Mouse (Mus musculus) adrenal gland (tissue): ENCODE measurements around the gene Anapc15.

ENCODE experiments used
- intact Hi-C: fragments of 180-260 bp; cut with DNase I; formaldehyde crosslinking; loops from one replicate; pipeline ENCODE4 v1.15.1; 2025

The Anapc15 gene

GRCm38 (mm10) chr7:101837606-101838471, 25.7 kb upstream of the Anapc15 start, which contains the start of gene Inppl1:
Gene Inppl1 (minus strand): TSS chr7:101838229.
- intact Hi-C loops: loop anchor here (5.0 kb wide), 2 partner anchors 59 to 161 kb away; no protein-coding TSS in a partner anchor

DNA sequence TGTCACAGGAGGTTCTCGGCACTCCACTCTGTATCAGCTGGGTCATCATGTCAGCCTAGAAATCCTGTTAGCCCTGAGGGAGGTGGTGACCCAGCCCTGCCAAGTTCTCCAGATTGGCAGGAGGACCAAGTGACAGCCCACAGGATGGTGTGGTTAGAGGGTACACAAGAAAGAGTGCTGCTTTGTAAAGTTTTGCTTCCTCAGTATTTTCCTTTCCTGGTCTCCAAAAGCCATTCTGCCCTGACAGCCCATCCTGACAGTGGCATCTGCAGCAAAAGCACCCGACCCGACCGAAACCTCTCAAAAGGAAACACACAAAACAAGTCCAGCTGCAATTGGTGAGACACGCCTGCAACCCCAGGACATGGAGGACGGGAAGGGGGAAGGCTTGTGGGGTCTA, 19.3 kb upstream of the Anapc15 start:
- intact Hi-C loops: no loop called here

DNA sequence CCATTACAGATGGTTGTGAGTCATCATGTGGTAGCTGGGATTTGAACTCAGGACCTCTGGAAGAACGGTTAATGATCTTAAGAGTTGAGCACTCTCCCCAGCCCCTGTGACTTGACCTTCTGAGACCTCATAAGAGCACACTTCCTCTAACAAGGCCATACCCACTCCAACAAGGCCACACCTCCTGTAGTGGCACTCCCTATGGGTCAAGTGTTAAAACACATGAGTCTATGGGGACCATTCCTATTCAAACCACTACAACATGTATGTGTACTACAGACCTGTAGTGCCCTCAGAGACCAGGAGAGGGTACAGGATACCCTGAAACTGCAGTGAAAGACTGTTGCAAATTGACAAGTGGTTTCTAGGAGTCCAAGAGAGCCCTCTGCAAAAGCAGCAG, 15.6 kb upstream of the Anapc15 start:
- intact Hi-C loops: no loop called here

DNA sequence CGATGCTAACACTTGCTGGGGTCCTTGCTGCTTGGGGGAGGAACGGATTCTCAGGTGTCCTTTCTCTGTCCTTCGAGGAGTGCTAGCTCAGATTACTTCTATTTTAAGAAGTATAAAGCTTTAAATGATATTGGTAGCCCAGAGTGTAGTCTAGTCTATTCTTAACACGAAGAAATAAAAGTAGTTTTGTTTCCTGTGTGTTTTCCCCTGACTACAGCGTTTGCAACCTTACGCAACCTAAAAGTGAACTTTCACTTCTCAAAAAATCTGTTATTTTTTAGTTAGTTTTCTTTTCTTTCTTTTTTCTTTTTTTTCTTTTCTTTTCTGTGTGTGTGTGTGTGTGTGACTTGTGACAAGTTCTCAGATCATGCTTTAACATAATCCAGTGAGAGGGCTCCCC, 11.8 kb upstream of the Anapc15 start:
- intact Hi-C loops: no loop called here

DNA sequence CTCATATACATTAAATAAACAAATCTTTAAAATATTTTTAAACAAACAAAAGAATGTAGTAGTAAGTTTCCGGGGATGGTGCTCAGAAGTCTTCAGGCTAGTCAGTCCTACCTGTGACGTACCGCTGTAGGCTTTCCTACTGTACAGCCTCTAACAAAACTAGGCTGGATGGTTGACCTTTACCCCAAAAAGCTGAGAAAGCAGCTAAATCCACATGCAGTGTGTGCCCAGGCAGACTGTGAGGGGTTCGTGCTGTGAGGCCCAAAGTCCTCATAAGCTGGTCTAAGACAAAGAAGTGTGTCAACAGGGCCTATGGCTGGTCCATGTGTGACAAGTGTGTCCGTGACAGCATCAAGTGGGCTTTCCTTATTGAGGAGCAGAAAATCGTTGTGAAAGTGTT, 10.7 kb upstream of the Anapc15 start:
- intact Hi-C loops: no loop called here

DNA sequence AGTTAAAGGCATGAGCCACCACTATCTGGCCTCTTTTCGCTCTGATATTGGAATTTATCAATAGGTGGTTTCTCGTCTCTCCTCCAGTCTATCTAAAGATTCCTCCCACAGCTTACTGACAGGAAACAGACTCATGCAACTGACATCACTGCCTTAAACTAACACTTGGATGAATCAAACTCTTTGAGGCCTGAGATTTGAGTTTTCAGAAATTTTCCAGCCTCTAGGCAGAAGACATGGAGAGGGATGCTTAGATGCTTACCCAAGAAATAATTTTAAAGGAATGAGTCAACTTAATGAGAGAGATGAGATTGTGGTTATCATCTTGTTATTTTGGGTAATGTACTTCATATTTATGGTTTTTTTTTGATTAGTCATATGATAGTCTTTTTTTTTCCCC, 9.7 kb upstream of the Anapc15 start:
- intact Hi-C loops: no loop called here

GRCm38 (mm10) chr7:101857094-101857493, 6.4 kb upstream of the Anapc15 start, which contains the start of gene Folr2:
Gene Folr2 (minus strand): TSS chr7:101857194.
- intact Hi-C loops: no loop called here

DNA sequence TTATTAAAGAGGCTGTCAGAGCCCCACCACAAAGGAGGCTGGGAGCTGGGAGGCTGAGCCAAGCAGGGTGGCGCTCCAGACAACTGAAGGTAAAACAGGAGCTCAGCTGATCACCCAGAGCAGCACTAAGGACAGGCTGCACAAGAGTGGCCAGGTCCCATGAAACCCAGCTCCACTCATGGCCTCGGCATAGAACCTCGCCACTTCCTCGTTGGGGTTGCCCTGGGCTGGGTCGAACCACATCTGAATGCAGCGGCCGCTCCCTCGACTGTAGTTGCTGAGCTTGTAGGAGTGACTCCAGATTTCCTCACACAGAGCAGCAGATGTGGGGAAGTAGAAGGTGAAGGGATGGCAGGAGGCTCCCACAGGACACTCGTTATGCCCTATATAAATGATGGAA, 5.2 kb upstream of the Anapc15 start:
- intact Hi-C loops: no loop called here

- intact Hi-C loops: no loop called here
These were observed 2.5 kb upstream of the Anapc15 start for GRCm38 (mm10) chr7:101860978-101861377.

GRCm38 (mm10) chr7:101862291-101862690, 1.2 kb upstream of the Anapc15 start:
- intact Hi-C loops: no loop called here

GRCm38 (mm10) chr7:101866491-101867265, 3.2 kb downstream of the Anapc15 start:
- intact Hi-C loops: no loop called here

- intact Hi-C loops: no loop called here
These were observed 4.0 kb downstream of the Anapc15 start for GRCm38 (mm10) chr7:101867482-101867881.

DNA sequence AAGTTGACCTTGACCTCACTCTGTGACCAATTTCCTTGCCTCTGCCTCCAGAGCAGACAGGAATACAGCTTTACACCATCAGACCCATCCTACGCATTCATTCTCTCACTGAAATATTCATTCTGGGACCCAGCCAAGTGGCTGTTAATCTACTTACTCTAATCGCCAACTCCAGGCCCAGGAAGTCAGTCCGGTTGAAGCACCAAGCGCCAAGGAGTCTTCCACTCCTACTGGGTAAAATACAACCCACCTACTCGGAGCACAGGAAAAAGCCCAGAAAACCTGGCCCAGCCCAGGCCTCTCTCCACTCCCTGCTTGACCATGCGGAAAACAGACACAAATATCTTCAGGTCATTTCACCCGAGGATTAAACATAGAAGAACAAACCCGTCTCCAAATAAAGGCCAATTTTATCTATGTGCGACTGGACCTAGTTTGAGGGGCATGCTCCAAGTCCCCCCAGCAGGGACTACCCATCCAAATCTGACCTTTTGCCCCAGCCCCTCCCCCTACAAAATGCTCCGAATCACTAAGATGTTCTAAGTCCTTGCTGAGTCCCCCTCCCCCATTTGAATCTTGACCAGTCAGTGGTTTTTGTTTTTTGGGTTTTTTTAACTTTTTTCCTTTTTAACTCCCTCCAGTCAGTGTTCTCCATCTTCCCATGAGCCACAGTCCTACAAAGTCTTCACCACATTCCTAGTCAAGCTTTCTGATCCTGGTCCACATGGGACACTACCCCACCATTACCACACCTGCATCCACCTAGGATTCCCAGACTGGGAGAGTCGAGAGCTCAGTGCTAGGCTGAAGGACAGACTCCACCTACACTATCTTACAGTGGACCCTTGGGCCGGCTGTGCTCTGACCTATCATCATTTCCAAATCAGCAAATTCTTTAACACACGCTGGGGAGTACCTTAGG, 5.0 kb downstream of the Anapc15 start:
- intact Hi-C loops: no loop called here

GRCm38 (mm10) chr7:101869163-101869500, 5.6 kb downstream of the Anapc15 start:
- intact Hi-C loops: no loop called here

- intact Hi-C loops: no loop called here
These were observed 7.1 kb downstream of the Anapc15 start, which contains the start of gene Folr1 for GRCm38 (mm10) chr7:101870629-101871028. Gene Folr1 (minus strand): TSS chr7:101870788.

DNA sequence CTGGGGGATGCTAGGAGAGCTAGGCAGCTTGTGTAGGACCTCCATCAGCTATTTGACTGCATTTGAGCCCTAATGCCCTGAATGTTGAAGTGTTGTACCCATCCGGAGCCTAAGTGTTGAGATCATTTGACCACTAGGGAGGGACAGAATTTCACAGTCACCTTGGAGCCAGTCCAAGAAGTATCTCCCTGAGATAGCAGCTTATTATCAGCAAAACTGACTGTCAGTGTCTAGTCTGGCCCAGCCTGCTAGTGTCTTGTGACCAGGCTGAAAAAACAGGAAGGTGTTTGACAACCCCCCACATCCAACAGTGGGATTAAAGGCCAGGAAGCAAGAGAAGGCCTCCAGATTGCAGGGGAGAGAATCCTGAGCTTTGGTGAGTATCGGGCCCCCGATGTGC, 7.8 kb downstream of the Anapc15 start:
- intact Hi-C loops: no loop called here

DNA sequence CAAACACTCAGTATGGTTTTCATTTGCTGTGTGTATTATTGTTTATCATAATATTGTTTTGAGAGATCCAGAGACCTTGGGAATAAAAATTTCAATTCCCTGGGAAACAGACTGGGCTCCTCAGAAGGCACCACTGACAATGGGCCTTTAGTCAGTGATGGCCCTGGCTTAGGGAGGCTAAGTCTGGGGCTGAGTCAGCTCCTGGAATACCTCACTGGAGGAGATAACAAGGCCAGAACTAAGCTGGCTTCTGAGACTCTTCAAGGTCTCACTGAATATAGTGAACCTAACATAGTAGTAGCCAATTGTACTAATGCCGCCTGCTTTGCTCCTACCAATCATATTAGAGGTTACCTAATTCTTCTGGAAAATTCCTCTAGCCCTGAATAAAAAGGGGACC, 12.5 kb downstream of the Anapc15 start:
- intact Hi-C loops: no loop called here

- intact Hi-C loops: no loop called here
These were observed 17.3 kb downstream of the Anapc15 start for GRCm38 (mm10) chr7:101880855-101881254.

DNA sequence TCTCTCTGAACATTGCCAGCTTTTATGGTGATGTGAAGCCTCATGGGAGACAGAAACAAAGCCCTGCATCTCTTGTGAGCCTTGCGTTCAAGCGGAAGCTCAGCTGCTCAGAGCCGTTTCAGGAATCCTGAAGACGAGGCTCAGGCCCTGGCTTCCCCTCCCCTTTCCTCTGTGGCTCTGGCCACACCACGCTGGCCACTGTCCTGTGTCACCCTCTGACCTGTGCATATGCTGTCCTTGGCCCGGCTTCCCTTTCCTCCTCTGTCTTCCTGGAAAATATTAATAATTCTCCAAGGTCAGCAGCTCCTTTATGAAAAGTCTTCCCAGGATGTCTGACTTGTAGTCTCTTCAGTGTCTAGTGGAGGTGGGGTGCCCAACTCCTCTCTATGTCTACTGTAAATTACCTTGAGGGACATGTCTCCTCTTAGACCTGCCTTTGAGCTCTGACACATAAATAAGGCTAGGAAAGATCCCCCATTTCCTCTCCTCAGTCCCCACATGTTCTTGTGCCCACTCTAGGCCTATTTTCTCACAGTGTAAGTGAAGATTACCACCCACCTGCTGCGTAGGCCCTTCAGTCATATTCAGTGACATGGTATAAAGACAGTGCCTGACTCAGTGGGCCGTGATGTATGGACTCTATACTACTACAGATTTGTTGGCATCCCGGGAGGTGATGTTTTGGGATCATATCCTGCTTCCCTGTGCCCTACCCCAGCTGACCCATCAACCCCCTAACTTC, 19.1 kb downstream of the Anapc15 start:
- intact Hi-C loops: no loop called here

GRCm38 (mm10) chr7:101884160-101884559, 20.6 kb downstream of the Anapc15 start:
- intact Hi-C loops: no loop called here

GRCm38 (mm10) chr7:101886274-101886673, 22.8 kb downstream of the Anapc15 start:
- intact Hi-C loops: no loop called here
